1 mouse cellular context compared by ENCODE assay signal in the genomic region with DNA sequence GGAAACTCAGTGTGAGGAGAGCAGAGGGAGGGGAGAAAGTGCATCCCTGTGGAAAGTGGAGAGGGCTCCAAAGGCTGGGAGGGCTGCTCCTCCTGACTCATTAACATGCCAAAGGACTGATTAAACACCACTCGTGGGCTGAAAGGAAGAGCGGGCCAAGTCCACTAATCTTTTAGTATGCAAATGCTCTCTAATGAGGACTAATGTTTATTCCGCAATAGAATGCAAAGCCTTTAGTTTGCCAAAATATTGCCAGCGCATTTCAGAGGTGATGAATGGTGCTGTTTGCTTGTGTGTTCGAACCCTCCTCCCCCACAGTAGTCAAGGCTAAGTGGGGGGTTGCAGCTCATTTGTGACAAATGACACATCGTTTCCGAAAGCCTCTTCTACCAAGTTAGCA.
TF ChIP-seq lines count a peak whose summit lies in the region.

No protein-coding gene starts in this region.

TF ChIP-seq in CH12.LX, 34 proteins besides CTCF, POLR2A, EP300 and RAD21 (continued from another document):
- TF ChIP-seq ZC3H11A (IDR thresholded peaks at IDR 0.05; ENCODE audit: low read depth, low read length), result no peak
- TF ChIP-seq CHD1 (IDR thresholded peaks at IDR 0.05; ENCODE audit: low read depth, low read length), result no peak
- TF ChIP-seq JUND (conservative IDR thresholded peaks at IDR 0.05; ENCODE audit: low read depth, low read length), result no peak
- TF ChIP-seq MAX (IDR thresholded peaks at IDR 0.05; ENCODE audit: low read length), result no peak
- no peak for TF ChIP-seq ETS1 (conservative IDR thresholded peaks at IDR 0.05; ENCODE audit: low read depth, low read length)
- TF ChIP-seq JUN (IDR thresholded peaks at IDR 0.05; ENCODE audit: insufficient read depth, low read depth, low read length), result no peak
- TF ChIP-seq MXI1 (IDR thresholded peaks at IDR 0.05; ENCODE audit: low read depth, low read length), result no peak
